Mouse (Mus musculus) hematopoietic stem cell, adult 5-6 weeks (primary cell): ENCODE data around the gene Senp7. TPM values are rescaled to one million over a fixed set of nuclear protein-coding genes. Genes with fewer than 3 reads are reported as not detected.
"Not testable (repeated sequence)": the region's sequence is repeated elsewhere in the genome, so short reads cannot be mapped to it uniquely, and the experiment has no call there.

Source experiments
- ATAC-seq, 2 experiments: fragments of 125-278 bp in 1 of 2; replicated peaks in 1 of 2; 2 replicates each; pipeline ENCODE4 v1.8.0; 2016 to 2017; ENCODE audit warnings: inconsistent platforms in 2 of 2, mild to moderate bottlenecking in 2 of 2, moderate number of reproducible peaks in 2 of 2, low read depth in 1 of 2, moderate TSS enrichment in 1 of 2; ENCODE audit not compliant: low FRiP score in 2 of 2, poor library complexity in 2 of 2, severe bottlenecking in 2 of 2, insufficient read depth in 1 of 2, low TSS enrichment in 1 of 2
- total RNA-seq: library from RNA; stranded (forward); fragments of 172-1452, 232-1000 nt; gene quantifications from 2 replicates; pipeline ENCODE4 v1.2.3, GENCODE M21; 2017

Gene Senp7
- total RNA-seq, result 36.4 and 41.5 TPM in 2 replicates

DNA sequence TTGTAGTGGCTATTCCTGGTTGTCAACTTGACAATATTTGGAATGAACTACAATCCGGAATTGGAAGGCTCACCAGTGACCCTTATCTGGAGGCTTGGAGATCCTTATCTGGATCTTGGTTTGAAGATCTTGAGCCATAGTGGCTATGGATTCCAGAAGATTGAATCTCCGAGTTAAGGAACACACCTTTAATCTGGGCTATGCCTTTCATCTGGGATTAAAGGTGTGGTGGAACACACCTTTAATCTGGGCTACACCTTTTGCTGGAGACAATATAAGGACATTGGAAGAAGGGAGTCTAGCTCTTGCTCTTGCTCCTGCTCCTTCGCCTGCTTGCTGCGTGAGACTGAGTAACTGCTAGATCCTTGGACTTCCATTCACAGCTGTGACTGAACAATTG lies at the start of gene Senp7:
Senp7 (plus strand) TSS at position 301 of the 400 bp plus-strand sequence.
- ATAC-seq, result not testable (repeated sequence)

DNA sequence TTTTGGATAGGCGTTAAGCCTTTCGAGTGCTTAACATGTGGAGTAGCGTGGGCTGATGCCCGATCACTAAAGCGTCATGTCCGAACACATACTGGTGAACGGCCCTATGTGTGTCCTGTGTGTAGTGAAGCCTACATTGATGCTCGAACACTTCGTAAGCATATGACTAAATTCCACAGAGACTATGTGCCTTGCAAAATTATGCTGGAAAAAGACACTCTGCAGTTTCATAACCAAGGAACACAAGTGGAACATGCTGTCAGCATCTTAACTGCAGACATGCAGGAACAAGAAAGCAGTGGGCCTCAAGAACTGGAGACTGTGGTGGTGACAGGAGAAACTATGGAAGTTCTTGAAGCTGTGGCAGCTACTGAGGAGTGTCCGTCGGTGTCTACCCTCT lies 41.3 kb upstream of the Senp7 start:
- no peak for ATAC-seq

- no peak for ATAC-seq
Measured at GRCm38 (mm10) chr16:56008862-56009261, 39.3 kb upstream of the Senp7 start.

GRCm38 (mm10) chr16:56012789-56013743 lies 35.1 kb upstream of the Senp7 start:
- no peak for ATAC-seq

- ATAC-seq, result no peak
Measured at GRCm38 (mm10) chr16:56014076-56014475, 34.1 kb upstream of the Senp7 start.

DNA sequence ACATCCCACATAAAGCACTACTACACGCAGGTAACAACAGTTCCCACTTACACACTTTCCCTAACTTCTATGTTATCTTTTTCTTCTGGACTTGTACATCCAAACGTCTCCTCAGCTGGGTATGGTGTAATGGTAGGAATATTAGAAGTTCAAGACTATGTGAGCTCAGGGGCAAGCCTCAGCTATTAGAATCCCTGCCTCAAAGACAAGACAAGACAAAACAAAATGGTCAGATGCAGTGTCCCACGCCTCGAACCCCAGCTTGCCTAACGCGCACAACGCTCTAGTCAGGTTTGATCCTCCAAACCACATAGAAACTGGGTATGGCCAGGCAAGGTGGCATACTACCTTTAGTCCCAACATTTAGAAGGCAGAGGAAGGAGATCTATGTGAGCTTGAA lies 28.5 kb upstream of the Senp7 start:
- ATAC-seq, result no peak

DNA sequence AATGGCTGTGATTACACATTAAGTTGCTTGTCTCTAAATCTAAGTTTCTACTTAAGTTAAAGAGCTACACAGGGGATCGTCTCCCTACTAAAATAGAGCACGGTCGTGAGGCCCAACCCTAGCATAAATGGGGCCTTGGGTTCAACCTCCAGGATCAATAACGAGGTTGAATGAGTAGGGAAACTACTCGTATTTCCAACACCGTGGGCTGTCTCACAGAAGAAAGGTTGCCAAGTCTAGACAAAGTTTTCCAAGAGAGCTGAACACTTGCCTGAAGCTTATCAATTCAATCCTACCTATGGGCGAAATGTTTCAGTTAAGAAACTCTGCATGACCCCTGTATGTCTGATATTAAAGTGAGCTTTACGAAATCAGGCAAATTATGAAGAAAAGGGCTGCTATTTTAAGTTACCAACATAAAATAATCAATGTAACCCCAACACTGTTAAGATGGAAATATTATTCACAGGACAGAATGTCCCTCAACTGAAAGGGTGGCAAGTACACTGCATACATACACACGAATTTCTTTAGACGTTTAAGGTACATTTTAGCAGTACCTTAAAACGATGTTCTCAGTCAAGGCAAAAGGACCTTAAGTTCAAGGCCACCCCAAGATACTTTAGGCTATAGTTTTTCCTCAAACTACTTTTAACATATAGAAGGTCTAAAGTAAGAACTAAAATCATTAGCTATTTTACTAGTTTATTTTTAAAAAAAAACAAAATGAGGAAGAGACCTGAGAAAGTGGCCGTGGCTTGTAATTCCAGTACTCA lies 20.1 kb upstream of the Senp7 start:
- ATAC-seq, result no peak

- peak; percentile 0 to 28; a peak in 2 of 4 replicates for ATAC-seq
Measured at GRCm38 (mm10) chr16:56028722-56029551, 19.2 kb upstream of the Senp7 start.

GRCm38 (mm10) chr16:56029661-56030082 lies 18.5 kb upstream of the Senp7 start, which contains the start of gene Pcnp:
TSS of gene Pcnp (minus strand) at chr16:56029739.
- ATAC-seq, result peak; percentile 98 to 99

DNA sequence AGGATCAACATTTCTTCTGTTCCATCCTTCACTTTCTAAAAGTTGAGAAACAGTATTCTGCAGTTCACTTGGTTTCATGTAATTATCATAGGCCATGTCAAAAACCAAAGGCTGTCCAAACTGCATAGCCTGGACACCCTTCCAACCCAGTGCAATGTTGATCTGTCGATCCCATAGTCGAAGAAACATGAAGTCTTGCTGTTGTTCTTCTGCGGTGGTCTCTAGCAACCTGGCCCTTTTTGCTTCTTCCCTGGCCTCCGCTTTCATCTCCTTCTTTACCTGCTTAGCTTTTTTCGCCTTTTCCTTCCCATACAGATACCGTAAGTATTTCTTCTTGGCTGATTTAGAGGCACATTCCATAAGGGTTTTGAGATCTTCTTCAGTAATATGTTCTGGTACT lies 13.6 kb upstream of the Senp7 start:
- ATAC-seq, result no peak

DNA sequence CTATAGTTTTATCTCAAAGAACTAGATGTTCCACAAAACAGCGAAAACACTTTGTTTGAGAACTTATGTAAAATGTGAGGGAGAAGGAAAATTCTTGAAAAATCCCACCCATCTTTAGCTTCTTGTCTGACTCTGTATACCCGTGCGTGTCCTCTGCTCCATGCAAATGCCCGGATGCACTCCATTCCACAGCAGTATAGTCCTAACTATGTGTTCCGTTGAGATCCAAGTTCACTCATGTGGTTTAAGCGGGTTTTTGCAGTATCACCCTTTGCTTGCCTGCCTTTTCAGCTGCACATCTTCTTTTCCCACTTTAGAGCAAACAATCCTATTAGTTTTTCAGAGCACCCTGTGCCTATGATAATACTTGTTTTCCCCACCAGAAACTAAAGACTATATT lies 11.6 kb upstream of the Senp7 start:
- no peak for ATAC-seq

GRCm38 (mm10) chr16:56037138-56038010 lies 10.8 kb upstream of the Senp7 start, which contains the start of gene Trmt10c:
TSS of gene Trmt10c (minus strand) at chr16:56037819.
- ATAC-seq, result peak; percentile 93 to 99

DNA sequence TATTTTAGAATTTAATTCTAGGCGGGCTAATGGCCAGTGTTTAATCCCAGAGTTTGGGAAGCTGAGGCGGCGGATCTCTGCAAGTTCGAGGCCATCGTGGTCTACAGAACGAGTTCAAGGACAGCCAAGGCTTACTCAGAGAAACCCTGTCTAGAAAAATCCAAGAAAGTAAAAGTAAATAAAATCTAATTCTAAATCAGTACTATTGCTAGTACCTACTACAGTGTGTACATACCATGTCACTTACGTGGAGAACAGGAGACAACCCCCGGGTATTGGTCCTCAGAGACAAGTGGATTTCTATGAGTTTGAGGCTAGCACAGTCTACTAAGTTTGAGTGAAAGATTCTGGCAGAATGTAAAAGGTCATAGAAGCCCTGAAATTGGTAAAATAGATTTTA lies 10.0 kb upstream of the Senp7 start:
- no peak for ATAC-seq

DNA sequence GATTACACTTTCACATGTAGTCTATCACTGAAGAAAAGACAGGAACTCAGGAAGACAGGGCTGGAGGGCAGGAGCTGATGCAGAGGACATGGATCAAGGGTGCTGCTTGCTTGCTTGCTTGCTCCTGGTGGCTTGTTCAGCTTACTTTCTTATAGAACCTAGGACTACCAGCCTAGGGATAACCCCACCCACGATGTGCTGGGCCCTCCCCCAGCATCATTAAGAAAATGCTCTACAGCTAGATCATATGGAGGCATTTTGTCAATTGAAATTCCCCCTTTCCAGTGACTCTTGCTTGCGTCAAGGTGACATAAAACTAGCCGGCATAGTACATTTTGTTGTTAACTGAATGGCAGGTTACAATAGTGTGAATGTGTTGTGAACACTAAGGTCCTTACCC lies 7.8 kb downstream of the Senp7 start:
- no peak for ATAC-seq

GRCm38 (mm10) chr16:56056944-56057590 lies 8.9 kb downstream of the Senp7 start:
- ATAC-seq, result no peak

DNA sequence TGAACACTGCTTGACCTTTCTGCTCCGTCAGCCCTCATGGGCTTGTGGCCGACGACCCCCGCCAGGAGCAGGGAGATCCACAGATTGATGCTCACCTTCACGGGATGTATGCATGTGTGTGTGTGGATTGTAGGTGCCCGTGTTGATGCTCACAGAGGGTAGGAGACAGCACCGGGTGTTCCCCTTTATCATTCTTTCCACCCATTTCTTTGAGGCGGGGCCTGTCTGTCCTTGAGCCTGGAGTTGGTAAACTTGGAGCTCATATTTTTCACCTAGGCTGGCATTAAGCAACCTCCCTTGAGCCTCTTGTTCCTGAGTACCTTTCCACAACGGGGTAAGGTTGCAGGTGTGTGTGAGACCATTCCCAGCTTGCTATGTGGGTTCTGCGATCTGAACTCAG lies 10.0 kb downstream of the Senp7 start:
- ATAC-seq, result no peak
